Mouse (Mus musculus): ENCODE measurements at regions not wholly inside any gene's neighbourhood (a gene's known extent, or its start where the extent isn't known, plus 50 kb on each side); places are given as distances from the start of the nearest gene placed in this dataset.
A peak's percentile ranks its signal among the peaks of the same experiment; 100 is the strongest.

- ATAC-seq (replicated peaks; ENCODE audit: poor library complexity, severe bottlenecking): no peak
Observed at GRCm38 (mm10) chr1:153962161-153962720, 62.2 kb upstream of the Teddm2 start.

DNA sequence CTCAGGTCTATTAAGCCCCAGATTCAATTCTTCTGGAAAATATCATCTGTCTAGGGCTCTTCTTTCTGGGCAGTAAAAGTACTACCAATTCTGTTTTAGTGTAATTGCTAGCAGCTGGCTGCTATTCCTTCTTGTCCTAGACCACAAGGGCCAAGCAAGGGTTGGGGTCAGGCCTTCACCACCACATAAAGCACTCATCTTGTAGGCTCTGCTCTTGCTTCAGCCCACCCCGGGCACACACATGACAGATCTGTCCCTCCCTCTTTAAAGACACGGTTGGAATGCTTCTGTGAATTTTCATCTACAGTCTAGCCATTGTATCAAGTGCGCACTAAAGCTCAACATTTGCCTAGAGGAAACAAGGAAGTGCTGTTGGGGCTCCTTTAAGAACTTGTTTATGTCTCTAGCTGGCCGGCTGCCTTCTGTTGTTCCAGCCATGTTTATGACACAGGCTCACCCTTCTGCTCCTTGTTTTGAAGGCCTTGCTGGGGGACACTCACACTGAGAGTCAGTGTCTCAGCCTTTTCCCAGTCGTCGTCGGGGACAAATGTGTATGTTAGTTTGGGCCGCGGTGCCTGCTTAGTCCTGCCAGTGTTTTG, 63.8 kb upstream of the Teddm2 start:
- ATAC-seq (replicated peaks; ENCODE audit: poor library complexity, severe bottlenecking): no peak

- ATAC-seq (replicated peaks; ENCODE audit: poor library complexity, severe bottlenecking): no peak
Observed at GRCm38 (mm10) chr1:153969401-153969800, 69.4 kb upstream of the Teddm2 start.

GRCm38 (mm10) chr1:153974300-153974699, 74.3 kb upstream of the Teddm2 start:
- no peak for ATAC-seq (replicated peaks; ENCODE audit: poor library complexity, severe bottlenecking)

DNA sequence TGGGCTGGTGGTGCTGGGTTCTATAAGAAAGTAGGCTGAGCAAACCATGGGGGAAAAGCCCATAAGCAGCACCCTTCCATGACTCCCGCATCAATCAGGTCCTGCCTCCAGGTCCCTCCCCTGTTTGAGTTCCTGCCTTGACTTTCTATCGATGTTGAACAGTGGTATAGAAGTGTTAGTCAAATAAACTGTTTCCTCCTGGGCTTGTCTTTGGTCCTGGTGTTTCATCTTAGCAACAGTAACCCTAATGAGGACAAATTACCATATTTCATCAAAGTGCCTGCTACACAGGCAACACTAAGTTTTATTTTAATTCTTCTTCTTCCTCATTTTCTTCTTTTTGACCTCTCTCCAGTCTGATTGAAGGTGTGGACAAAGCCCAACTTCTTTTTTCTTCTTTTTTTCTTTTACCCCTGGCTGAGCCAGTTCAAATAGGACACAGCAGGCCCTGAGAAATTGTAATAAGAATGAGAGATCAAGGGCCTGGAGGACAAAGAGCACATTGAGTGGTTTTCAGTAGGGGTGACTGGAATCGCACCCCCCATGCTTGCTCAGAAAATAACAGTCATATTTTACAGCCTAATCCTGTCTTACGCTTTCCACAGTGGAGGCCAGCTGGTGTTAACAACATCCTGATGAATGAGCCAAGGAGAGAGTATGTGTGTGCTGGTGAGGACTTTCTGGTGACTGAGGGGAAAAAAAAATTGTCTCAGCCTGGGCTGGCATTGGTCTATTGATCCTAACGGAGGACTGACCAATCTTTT, 78.1 kb upstream of the Teddm2 start:
- ATAC-seq (replicated peaks; ENCODE audit: poor library complexity, severe bottlenecking): no peak

DNA sequence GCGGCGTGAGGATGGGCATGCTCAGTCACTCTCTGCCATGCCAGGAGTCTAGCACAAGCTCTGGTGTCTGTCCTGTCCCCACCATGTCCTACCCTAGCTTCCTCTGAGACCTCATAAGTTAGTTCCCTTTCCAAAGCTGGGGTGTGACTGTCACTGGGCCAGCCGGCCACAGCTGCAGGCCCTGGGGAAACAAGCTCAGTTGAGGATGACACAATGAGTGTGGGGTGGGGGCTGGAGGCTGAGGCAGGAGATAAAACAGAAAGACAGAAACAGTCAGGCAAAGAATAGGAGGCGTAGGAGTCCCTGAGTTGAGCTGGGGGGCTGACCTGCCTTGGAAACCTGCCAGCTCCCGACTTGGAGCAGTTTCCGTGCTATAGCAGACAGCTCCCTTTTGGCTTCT, 80.9 kb upstream of the Teddm2 start:
- ATAC-seq (replicated peaks; ENCODE audit: poor library complexity, severe bottlenecking): peak; percentile 99

- no peak for ATAC-seq (replicated peaks; ENCODE audit: poor library complexity, severe bottlenecking)
Observed at GRCm38 (mm10) chr1:153985595-153985994, 85.6 kb upstream of the Teddm2 start.

DNA sequence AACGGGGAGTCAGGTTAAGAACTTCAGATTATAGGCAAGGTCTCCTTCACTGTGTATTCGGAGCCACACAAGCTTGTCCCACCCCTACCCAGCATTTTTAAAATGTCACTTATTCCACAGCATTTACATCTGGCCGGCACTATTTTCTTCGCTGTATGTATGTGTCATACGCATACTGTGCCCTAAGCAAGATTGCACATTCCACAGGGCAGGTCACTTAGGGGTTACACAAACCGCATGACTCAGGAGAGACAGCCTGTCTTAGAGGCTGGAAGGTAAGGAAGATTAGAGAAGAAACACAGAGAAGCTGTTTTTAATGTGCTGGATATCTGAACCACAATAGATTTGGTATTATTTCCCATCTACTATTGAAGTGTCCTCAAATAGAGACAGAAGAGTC, 86.6 kb upstream of the Teddm2 start:
- ATAC-seq (replicated peaks; ENCODE audit: poor library complexity, severe bottlenecking): no peak

DNA sequence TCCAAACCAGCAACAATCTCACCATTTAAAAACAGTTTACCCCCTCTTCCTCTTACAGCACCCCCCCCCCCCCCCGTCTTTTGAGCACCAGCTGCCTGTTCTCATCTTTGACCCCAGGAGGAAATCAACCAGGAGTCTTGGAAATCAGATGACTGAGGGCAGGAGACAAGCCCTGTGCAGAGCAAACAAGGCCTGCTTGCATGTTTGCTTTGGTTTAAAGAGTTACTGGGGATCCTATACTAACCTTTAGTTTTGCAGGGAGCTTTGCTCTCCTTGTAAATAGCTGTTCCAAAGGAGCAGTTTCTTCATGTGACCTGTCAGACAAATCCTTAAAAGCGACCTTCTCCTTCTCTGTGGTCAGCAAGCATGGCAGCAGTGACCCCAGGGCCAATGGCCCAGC, 88.3 kb upstream of the Teddm2 start:
- no peak for ATAC-seq (replicated peaks; ENCODE audit: poor library complexity, severe bottlenecking)

GRCm38 (mm10) chr1:153990651-153991435, 90.8 kb upstream of the Teddm2 start:
- ATAC-seq (replicated peaks; ENCODE audit: poor library complexity, severe bottlenecking): no peak

DNA sequence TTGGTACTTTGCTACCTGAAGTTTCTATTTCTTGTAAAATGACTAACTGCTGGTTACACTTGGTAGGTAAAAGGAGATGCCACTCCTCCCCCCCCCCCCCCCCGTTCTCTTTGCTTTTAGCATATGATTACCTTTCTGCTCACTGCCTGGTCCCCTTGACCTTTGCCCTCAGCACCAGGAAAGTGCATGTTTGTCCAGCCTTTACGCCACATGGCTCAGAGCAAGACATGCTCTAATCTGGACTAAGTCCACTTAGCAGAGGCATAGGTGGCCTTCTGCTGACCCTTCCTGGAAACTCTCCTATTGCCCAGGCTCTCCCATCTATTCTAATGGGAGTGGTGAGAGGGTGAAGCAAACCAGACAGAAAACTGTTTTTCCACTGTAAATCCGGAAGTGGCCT, 92.4 kb upstream of the Teddm2 start:
- no peak for ATAC-seq (replicated peaks; ENCODE audit: poor library complexity, severe bottlenecking)

GRCm38 (mm10) chr1:153994871-153995270, 94.8 kb upstream of the Teddm2 start:
- ATAC-seq (replicated peaks; ENCODE audit: poor library complexity, severe bottlenecking): no peak

GRCm38 (mm10) chr1:153997201-153998181, 97.5 kb upstream of the Teddm2 start:
- no peak for ATAC-seq (replicated peaks; ENCODE audit: poor library complexity, severe bottlenecking)

- no peak for ATAC-seq (replicated peaks; ENCODE audit: poor library complexity, severe bottlenecking)
Observed at GRCm38 (mm10) chr1:153999776-154000175, 99.7 kb upstream of the Teddm2 start.

DNA sequence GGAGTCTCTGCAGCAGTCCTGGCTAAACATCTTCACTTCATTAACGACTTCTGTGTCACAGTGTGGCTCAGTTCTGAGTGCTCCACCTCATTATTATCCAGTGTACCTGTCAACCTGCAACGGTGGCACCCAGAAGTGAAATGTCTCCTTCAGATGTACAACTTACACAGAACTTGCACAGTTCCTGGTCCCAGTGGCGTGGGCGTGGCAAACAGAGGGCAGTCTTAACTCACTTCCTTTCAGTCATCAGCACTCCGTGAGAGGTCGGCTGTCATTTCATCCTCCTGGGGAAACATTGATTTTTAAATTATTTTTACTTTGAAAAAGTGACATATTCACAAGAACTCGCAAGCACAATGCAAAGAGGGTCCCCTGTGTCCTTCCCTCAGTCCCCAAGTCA, 103.6 kb upstream of the Teddm2 start:
- ATAC-seq (replicated peaks; ENCODE audit: poor library complexity, severe bottlenecking): peak; percentile 77

GRCm38 (mm10) chr1:154004647-154005046, 104.6 kb upstream of the Teddm2 start:
- no peak for ATAC-seq (replicated peaks; ENCODE audit: poor library complexity, severe bottlenecking)

DNA sequence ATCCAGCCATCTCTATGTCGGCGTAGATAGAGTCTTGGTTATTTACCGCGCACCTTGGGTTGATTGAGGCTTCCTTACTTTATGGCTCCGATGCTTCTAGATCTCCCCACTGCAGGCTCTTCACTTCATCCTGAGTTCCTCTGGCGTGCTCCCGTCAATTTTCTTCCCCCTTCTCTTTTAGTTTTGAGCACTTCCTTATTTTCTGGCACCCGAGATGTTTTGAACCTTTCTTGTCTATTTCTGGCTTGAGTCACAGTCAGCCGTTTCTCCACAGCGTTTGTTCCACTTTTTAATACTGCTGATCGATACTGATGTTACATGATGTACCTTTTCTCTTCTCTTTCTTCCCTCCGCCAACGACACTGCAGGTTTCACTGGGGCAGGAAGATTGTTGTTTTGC, 106.0 kb upstream of the Teddm2 start:
- peak; percentile 73 for ATAC-seq (replicated peaks; ENCODE audit: poor library complexity, severe bottlenecking)

GRCm38 (mm10) chr1:154007440-154007839, 107.4 kb upstream of the Teddm2 start:
- ATAC-seq (replicated peaks; ENCODE audit: poor library complexity, severe bottlenecking): no peak

DNA sequence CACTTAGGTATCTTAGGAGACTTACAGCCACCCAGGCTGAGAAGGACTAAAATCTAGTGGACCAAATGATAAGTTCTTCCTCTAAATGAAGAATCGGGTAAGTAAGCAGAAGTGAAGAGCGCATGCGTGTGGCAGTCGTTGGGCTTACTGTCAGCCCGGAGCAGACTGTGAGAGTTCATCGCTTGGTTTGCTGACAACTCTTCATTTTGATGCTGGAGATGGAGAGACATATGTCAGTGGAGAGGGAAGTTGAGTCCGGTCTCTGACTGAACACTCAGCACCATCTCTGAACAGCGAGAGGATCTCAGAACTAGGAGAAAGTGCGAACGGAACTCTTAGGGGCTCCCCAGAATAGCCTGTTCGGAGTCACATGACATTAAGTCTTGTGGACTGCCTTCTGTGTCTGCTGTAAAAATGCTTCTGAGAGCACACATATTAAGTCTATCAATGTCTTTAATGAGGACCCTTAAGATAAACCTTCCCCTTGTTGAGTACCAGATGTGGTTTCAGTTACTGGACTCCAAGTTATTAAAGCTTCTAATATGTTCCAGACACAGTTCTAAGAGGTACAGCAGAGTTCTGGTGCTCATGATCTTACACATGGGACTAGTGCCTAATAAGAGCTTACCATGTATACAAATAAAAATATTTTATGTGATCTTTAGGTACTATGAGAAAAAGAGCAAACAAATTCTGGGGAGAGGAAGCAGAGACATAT, 108.7 kb upstream of the Teddm2 start:
- no peak for ATAC-seq (replicated peaks; ENCODE audit: poor library complexity, severe bottlenecking)
